Mouse (Mus musculus) heart, postnatal 0 days (tissue): Measurements from ENCODE around the gene Mid1. TPM values are rescaled to one million over a fixed set of nuclear protein-coding genes. Genes with fewer than 3 reads are reported as not detected.
"Not testable (repeated sequence)": the region's sequence is repeated elsewhere in the genome, so short reads cannot be mapped to it uniquely, and the experiment has no call there.

Source experiments
- ATAC-seq: fragments of 200-750 bp; cut with Nextera tagmentation; 2 replicates; pipeline ENCODE4 v1.8.0; 2017; ENCODE audit warnings: low read depth, moderate number of reproducible peaks, moderate library complexity; ENCODE audit not compliant: insufficient read depth
- DNase-seq: peaks from one replicate; pipeline ENCODE4 v3.0.0-alpha.2; 2016; ENCODE audit warnings: low spot score
- H3K27ac ChIP-seq: fragments of 300-500 bp; sonication (generic); 2 replicates; pipeline ENCODE4 v1.5.1; 2014; ENCODE audit warnings: low read depth, mild to moderate bottlenecking
- H3K27me3 ChIP-seq: fragments of 300-500 bp; sonication (generic); 2 replicates; pipeline ENCODE4 v1.6.1; 2014; ENCODE audit warnings: low read length, mixed read lengths; ENCODE audit not compliant: control insufficient read depth, insufficient read depth
- H3K36me3 ChIP-seq: fragments of 300-500 bp; sonication (generic); replicated peaks from 2 replicates; pipeline ENCODE4 v1.6.1; 2014; ENCODE audit warnings: low read length, mixed read lengths; ENCODE audit not compliant: control insufficient read depth, insufficient read depth
- H3K4me1 ChIP-seq: fragments of 300-500 bp; sonication (generic); 2 replicates; pipeline ENCODE4 v1.6.1; 2014; ENCODE audit warnings: antibody characterized with exemption; ENCODE audit not compliant: control insufficient read depth, insufficient read depth
- H3K4me2 ChIP-seq: fragments of 300-500 bp; sonication (generic); 2 replicates; pipeline ENCODE4 v1.6.1; 2014; ENCODE audit warnings: low read depth, mild to moderate bottlenecking, low read length, moderate library complexity
- H3K4me3 ChIP-seq: fragments of 300-500 bp; sonication (generic); 2 replicates; pipeline ENCODE4 v1.5.1; 2014; ENCODE audit warnings: low read depth, low read length
- H3K9ac ChIP-seq: fragments of 300-500 bp; sonication (generic); replicated peaks from 2 replicates; pipeline ENCODE4 v1.6.1; 2014; ENCODE audit warnings: low read depth, low read length, mixed read lengths
- H3K9me3 ChIP-seq: fragments of 300-500 bp; sonication (generic); replicated peaks from 2 replicates; pipeline ENCODE4 v1.6.1; 2016; ENCODE audit warnings: low read length; ENCODE audit not compliant: control insufficient read depth
- CTCF ChIP-seq: IDR thresholded peaks from 2 replicates; pipeline ENCODE4 v1.5.1; 2016; ENCODE audit warnings: antibody characterized with exemption, control low read depth, low read depth
- WGBS: fragments of 180-500 bp; shearing (Covaris S2); extraction: QIAGEN DNeasy Blood & Tissue Kit; methylation state at CpG from one replicate; pipeline ENCODE4 v1.1.7; 2014; 5-methylcytosine and 5-hydroxymethylcytosine counted together
- polyA plus RNA-seq: library from polyadenylated mRNA; unstranded; fragments of >200 nt; fragmentation: Nextera tagmentation; extraction: Ambion mirVana; gene quantifications from 2 replicates; pipeline ENCODE4 v1.2.1, GENCODE M21; 2015
- total RNA-seq: library from RNA; depleted of rRNA; stranded (reverse); fragments of >200 nt; gene quantifications from 2 replicates; pipeline ENCODE4 v1.2.3, GENCODE M21; 2014; ENCODE audit warnings: low replicate concordance

Mid1 gene
- total and polyA plus RNA-seq, 2 experiments from 2014 or later, result 2.8 to 10.6 TPM

DNA sequence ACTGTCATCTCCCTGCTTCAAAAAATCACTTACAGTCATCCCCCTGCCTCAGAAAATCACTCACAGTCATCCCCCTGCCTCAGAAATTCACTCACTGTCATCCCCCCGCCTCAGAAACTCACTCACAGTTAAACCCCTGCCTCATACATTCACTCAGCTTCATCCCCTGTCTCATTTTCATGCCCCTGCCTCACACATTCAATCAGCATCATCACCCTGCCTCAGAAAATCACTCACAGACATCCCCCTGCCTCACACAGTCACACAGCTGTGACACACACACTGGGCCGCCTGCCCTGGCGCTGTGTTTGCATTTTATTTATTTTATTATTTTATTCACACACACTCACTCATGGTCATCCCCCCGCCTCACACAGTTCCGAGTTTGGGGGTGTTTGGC lies 319.8 kb downstream of the Mid1 start:
- not testable (repeated sequence) for H3K36me3 ChIP-seq, DNase-seq, H3K27ac ChIP-seq, H3K4me1 ChIP-seq, H3K4me3 ChIP-seq, ATAC-seq, H3K9ac ChIP-seq, H3K4me2 ChIP-seq, H3K27me3 ChIP-seq
- WGBS, result 46% methylated on average over 5 of the region's 5 CpGs
- H3K9me3 ChIP-seq, result peaks cover 27% of the 10 kb centered on the region

DNA sequence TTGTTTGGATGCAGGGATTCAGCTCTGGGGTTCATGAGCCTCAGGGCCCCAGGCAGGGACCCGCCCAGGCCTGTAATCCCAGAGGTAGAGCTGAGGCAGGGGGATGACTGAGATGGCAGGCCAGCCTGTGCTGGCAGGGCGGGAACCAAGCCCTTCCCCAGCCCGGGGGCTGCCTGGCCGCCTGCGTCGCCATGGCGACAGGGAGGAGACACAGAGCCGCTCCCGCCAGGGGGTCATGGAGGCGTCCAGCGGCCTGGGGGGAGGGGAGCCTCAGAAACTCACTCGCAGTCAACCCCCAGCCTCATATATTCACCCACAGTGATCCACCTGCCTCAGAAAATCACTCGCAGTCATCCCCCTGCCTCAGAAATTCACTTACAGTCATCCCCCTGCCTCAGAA lies 320.2 kb downstream of the Mid1 start:
- not testable (repeated sequence) for DNase-seq, H3K9ac ChIP-seq, H3K27ac ChIP-seq, H3K27me3 ChIP-seq, H3K36me3 ChIP-seq, H3K4me2 ChIP-seq, H3K4me1 ChIP-seq, H3K4me3 ChIP-seq, ATAC-seq
- peaks cover 27% of the 10 kb centered on the region for H3K9me3 ChIP-seq
- WGBS, result 29% methylated on average over 13 of the region's 13 CpGs

- H3K27me3 ChIP-seq, H3K4me1 ChIP-seq, H3K27ac ChIP-seq, H3K36me3 ChIP-seq, H3K4me2 ChIP-seq, H3K9ac ChIP-seq, H3K4me3 ChIP-seq, ATAC-seq, DNase-seq: not testable (repeated sequence)
- WGBS, result 65% methylated on average over 1 of the region's 1 CpGs
- H3K9me3 ChIP-seq, result peaks cover 26% of the 10 kb centered on the region
Observed at GRCm38 (mm10) chrX:170005695-170006297, 320.8 kb downstream of the Mid1 start.

DNA sequence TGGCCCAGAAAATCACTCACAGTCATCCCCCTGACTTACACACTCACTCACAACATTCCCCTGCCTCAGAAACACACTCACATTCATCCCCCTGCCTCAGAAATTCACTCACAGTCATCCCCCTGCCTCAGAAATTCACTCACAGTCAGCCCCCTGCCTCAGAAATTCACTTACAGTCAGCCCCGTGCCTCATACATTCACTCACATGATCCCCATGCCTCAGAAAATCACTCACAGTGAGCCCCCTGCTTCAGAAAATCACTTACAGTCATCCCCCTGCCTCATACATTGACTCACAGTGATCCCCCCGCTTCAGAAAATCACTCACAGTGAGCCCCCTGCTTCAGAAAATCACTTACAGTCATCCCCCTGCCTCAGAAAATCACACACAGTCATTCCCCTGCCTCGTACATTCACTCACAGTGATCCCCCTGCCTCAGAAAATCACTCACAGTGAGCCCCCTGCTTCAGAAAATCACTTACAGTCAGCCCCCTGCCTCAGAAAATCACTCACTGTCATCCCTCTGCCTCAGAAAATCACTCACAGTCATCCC lies 321.8 kb downstream of the Mid1 start:
- H3K4me1 ChIP-seq, H3K9ac ChIP-seq, ATAC-seq, H3K4me3 ChIP-seq, H3K27me3 ChIP-seq, H3K27ac ChIP-seq, H3K36me3 ChIP-seq, H3K4me2 ChIP-seq: not testable (repeated sequence)
- peaks cover 30% of the 10 kb centered on the region for H3K9me3 ChIP-seq
- peak; percentile 2 for DNase-seq
- WGBS, result 63% methylated on average over 3 of the region's 3 CpGs

DNA sequence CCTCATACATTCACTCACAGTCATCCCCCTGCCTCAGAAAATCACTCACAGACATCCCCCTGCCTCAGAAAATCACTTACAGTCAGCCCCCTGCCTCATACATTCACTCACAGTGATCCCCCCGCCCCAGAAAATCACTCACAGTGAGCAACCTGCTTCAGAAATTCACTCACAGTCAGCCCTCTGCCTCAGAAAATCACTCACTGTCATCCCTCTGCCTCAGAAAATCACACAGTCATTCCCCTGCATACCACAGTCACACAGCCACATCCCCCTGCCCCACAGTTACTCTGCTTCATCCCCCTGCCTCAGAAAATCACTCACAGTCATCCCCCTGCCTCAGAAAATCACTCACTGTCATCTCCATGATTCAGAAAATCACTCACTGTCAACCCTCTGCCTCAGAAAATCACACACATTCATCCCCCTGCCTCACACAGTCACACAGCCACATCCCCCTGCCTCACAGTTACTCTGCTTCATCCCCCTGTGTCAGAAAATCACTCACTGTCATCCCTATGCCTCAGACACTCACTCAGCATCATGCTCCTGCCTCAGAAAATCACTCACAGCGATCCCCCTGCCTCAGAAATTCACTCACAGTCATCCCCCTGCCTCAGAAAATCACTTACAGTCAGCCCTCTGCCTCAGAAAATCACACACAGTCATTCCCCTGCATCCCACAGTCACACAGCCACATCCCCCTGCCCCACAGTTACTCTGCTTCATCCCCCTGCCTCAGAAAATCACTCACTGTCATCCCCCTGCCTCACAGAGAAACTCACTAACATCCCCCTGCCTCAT lies 322.6 kb downstream of the Mid1 start:
- peak; percentile 2 for DNase-seq
- not testable (repeated sequence) for H3K27me3 ChIP-seq, H3K4me1 ChIP-seq, H3K27ac ChIP-seq, ATAC-seq, H3K36me3 ChIP-seq, H3K9ac ChIP-seq, H3K4me3 ChIP-seq, H3K4me2 ChIP-seq
- 53% methylated on average over 2 of the region's 2 CpGs for WGBS
- peaks cover 30% of the 10 kb centered on the region for H3K9me3 ChIP-seq
- TF ChIP-seq CTCF, result 0 out of 2 replicates have a peak, but pooled peaks have one; percentile 7

GRCm38 (mm10) chrX:170008179-170008467 lies 323.1 kb downstream of the Mid1 start:
- not testable (repeated sequence) for H3K4me1 ChIP-seq, H3K27me3 ChIP-seq, ATAC-seq, H3K36me3 ChIP-seq, H3K9ac ChIP-seq, H3K27ac ChIP-seq, H3K4me3 ChIP-seq, H3K4me2 ChIP-seq
- peak; percentile 3 for DNase-seq
- H3K9me3 ChIP-seq, result peaks cover 30% of the 10 kb centered on the region

- 47% methylated on average over 3 of the region's 3 CpGs for WGBS
- not testable (repeated sequence) for H3K4me2 ChIP-seq, ATAC-seq, H3K27ac ChIP-seq, H3K4me3 ChIP-seq, H3K4me1 ChIP-seq, H3K9ac ChIP-seq, H3K36me3 ChIP-seq, H3K27me3 ChIP-seq
- DNase-seq, result peak; percentile 4
- H3K9me3 ChIP-seq, result peaks cover 30% of the 10 kb centered on the region
Observed at GRCm38 (mm10) chrX:170008584-170008983, 323.6 kb downstream of the Mid1 start.
